Mouse (Mus musculus): ENCODE data around the gene Rarb. TPM values are rescaled to one million over a fixed set of nuclear protein-coding genes. Genes with fewer than 3 reads are reported as not detected.

Gene Rarb
- not detected in 2 replicates for polyA plus RNA-seq (2012; ENCODE audit: insufficient read depth, insufficient read length, low replicate concordance, missing spikeins)

GRCm38 (mm10) chr14:16818602-16819250 lies at the start of gene Rarb:
Rarb (minus strand) TSS chr14:16819156.
- WGBS: 91% methylated on average over 4 of the region's 4 CpGs
- no peak within 1 kb of the TSS for H3K27ac ChIP-seq (ENCODE audit: insufficient read depth, low read depth, low read length)
- TF ChIP-seq POLR2A (IDR thresholded peaks at IDR 0.05; ENCODE audit: insufficient read depth, low read depth, low read length): no peak
- no peak for TF ChIP-seq CTCF (IDR thresholded peaks at IDR 0.05; ENCODE audit: insufficient read depth, low read depth, low read length)
- H3K4me3 ChIP-seq (ENCODE audit: insufficient read depth, low read depth, low read length): no peak within 1 kb of the TSS
- no peaks in the 10 kb centered on the region for H3K4me1 ChIP-seq (ENCODE audit: control insufficient read depth, insufficient read depth, low read length)

GRCm38 (mm10) chr14:16842036-16842435 lies 23.1 kb upstream of the Rarb start:
- 90% methylated on average over 3 of the region's 3 CpGs for WGBS
- Histone ChIP-seq H3K27ac (ENCODE audit: insufficient read depth, low read depth, low read length) (no peak overlapping the region), H3K4me3 (ENCODE audit: insufficient read depth, low read depth, low read length) (no peak overlapping the region), H3K4me1 (ENCODE audit: control insufficient read depth, insufficient read depth, low read length) (no peaks in the 10 kb centered on the region)
- no peak for TF ChIP-seq CTCF (IDR thresholded peaks at IDR 0.05; ENCODE audit: insufficient read depth, low read depth, low read length)
- TF ChIP-seq POLR2A (IDR thresholded peaks at IDR 0.05; ENCODE audit: insufficient read depth, low read depth, low read length): no peak

- TF ChIP-seq CTCF (IDR thresholded peaks at IDR 0.05; ENCODE audit: insufficient read depth, low read depth, low read length) (no peak), POLR2A (IDR thresholded peaks at IDR 0.05; ENCODE audit: insufficient read depth, low read depth, low read length) (no peak)
- 92% methylated on average over 6 of the region's 6 CpGs for WGBS
- H3K27ac ChIP-seq (ENCODE audit: insufficient read depth, low read depth, low read length): no peak overlapping the region
- no peak overlapping the region for H3K4me3 ChIP-seq (ENCODE audit: insufficient read depth, low read depth, low read length)
- H3K4me1 ChIP-seq (ENCODE audit: control insufficient read depth, insufficient read depth, low read length): no peaks in the 10 kb centered on the region
These were observed 22.6 kb upstream of the Rarb start for GRCm38 (mm10) chr14:16841597-16841989.

GRCm38 (mm10) chr14:16840951-16841596 lies 22.1 kb upstream of the Rarb start:
- no peak overlapping the region for H3K4me3 ChIP-seq (ENCODE audit: insufficient read depth, low read depth, low read length)
- H3K27ac ChIP-seq (ENCODE audit: insufficient read depth, low read depth, low read length): no peak overlapping the region
- WGBS: 53% methylated on average over 8 of the region's 8 CpGs
- TF ChIP-seq CTCF (IDR thresholded peaks at IDR 0.05; ENCODE audit: insufficient read depth, low read depth, low read length) (no peak), POLR2A (IDR thresholded peaks at IDR 0.05; ENCODE audit: insufficient read depth, low read depth, low read length) (no peak)
- H3K4me1 ChIP-seq (ENCODE audit: control insufficient read depth, insufficient read depth, low read length): no peaks in the 10 kb centered on the region

GRCm38 (mm10) chr14:16840135-16840534 lies 21.2 kb upstream of the Rarb start:
- 97% methylated on average over 2 of the region's 2 CpGs for WGBS
- no peak overlapping the region for H3K4me3 ChIP-seq (ENCODE audit: insufficient read depth, low read depth, low read length)

GRCm38 (mm10) chr14:16815096-16815741 lies 3.7 kb downstream of the Rarb start:
- Histone ChIP-seq H3K4me3 (ENCODE audit: insufficient read depth, low read depth, low read length) (no peak overlapping the region), H3K27ac (ENCODE audit: insufficient read depth, low read depth, low read length) (no peak overlapping the region), H3K4me1 (ENCODE audit: control insufficient read depth, insufficient read depth, low read length) (no peaks in the 10 kb centered on the region)
- TF ChIP-seq POLR2A (IDR thresholded peaks at IDR 0.05; ENCODE audit: insufficient read depth, low read depth, low read length) (no peak), CTCF (IDR thresholded peaks at IDR 0.05; ENCODE audit: insufficient read depth, low read depth, low read length) (no peak)
- WGBS: 73% methylated on average over 1 of the region's 1 CpGs

More at GRCm38 (mm10) chr14:16840135-16840534, 21.2 kb upstream of the Rarb start:
- Histone ChIP-seq H3K27ac (ENCODE audit: insufficient read depth, low read depth, low read length) (no peak overlapping the region), H3K4me1 (ENCODE audit: control insufficient read depth, insufficient read depth, low read length) (no peaks in the 10 kb centered on the region)
- no peak for TF ChIP-seq POLR2A (IDR thresholded peaks at IDR 0.05; ENCODE audit: insufficient read depth, low read depth, low read length)
- no peak for TF ChIP-seq CTCF (IDR thresholded peaks at IDR 0.05; ENCODE audit: insufficient read depth, low read depth, low read length)

GRCm38 (mm10) chr14:16806155-16806554 lies 12.8 kb downstream of the Rarb start:
- Histone ChIP-seq H3K4me1 (ENCODE audit: control insufficient read depth, insufficient read depth, low read length) (no peaks in the 10 kb centered on the region), H3K4me3 (ENCODE audit: insufficient read depth, low read depth, low read length) (no peak overlapping the region), H3K27ac (ENCODE audit: insufficient read depth, low read depth, low read length) (no peak overlapping the region)
- TF ChIP-seq POLR2A (IDR thresholded peaks at IDR 0.05; ENCODE audit: insufficient read depth, low read depth, low read length): no peak
- WGBS: 80% methylated on average over 3 of the region's 3 CpGs

- no peaks in the 10 kb centered on the region for H3K4me1 ChIP-seq (ENCODE audit: control insufficient read depth, insufficient read depth, low read length)
- no peak overlapping the region for H3K4me3 ChIP-seq (ENCODE audit: insufficient read depth, low read depth, low read length)
- WGBS: 82% methylated on average over 1 of the region's 1 CpGs
- no peak overlapping the region for H3K27ac ChIP-seq (ENCODE audit: insufficient read depth, low read depth, low read length)
- no peak for TF ChIP-seq POLR2A (IDR thresholded peaks at IDR 0.05; ENCODE audit: insufficient read depth, low read depth, low read length)
- TF ChIP-seq CTCF (IDR thresholded peaks at IDR 0.05; ENCODE audit: insufficient read depth, low read depth, low read length): no peak
These were observed 28.8 kb downstream of the Rarb start for GRCm38 (mm10) chr14:16790161-16790560.

- WGBS: 89% methylated on average over 5 of the region's 5 CpGs
- no peak for TF ChIP-seq POLR2A (IDR thresholded peaks at IDR 0.05; ENCODE audit: insufficient read depth, low read depth, low read length)
- no peak for TF ChIP-seq CTCF (IDR thresholded peaks at IDR 0.05; ENCODE audit: insufficient read depth, low read depth, low read length)
- Histone ChIP-seq H3K27ac (ENCODE audit: insufficient read depth, low read depth, low read length) (no peak overlapping the region), H3K4me1 (ENCODE audit: control insufficient read depth, insufficient read depth, low read length) (no peaks in the 10 kb centered on the region), H3K4me3 (ENCODE audit: insufficient read depth, low read depth, low read length) (no peak overlapping the region)
These were observed 36.9 kb downstream of the Rarb start for GRCm38 (mm10) chr14:16781942-16782541.
